28 mouse cellular contexts compared by ENCODE assay signal in genomic region chr5:35916666-35917065, GRCm38 (mm10). TPM values are rescaled to one million over a fixed set of nuclear protein-coding genes. Genes with fewer than 3 reads are reported as not detected.
DNase-seq lines count a peak whose midpoint lies in the region; ATAC-seq and TF ChIP-seq lines count a peak whose summit lies in the region.
"Had no signal": no experiment of that assay in that cellular context is flagged by ENCODE, and none has a peak within 500 bp of the region (broad histone marks: within the 10 kb centered on the region; RNA-seq: fewer than 3 reads in every experiment).

No protein-coding gene starts in this region.

- no peaks in the 10 kb centered on the region for H3K27me3 ChIP-seq in heart, postnatal 0 days (ENCODE audit: control insufficient read depth, insufficient read depth, low read length)
- no peaks in the 10 kb centered on the region for H3K27me3 ChIP-seq in midbrain, embryonic 13.5 days
- no peaks in the 10 kb centered on the region for H3K27me3 ChIP-seq in midbrain, embryonic 15.5 days (replicated peaks)
- H3K27me3 ChIP-seq in hindbrain, embryonic 13.5 days, result no peaks in the 10 kb centered on the region
- H3K27me3 ChIP-seq: embryonic facial prominence, embryonic 15.5 days; forebrain, embryonic 12.5 days; limb, embryonic 12.5 days; liver, embryonic 15.5 days; Patski had no signal

- H3K27ac ChIP-seq in gastrocnemius, adult 2 months, result 0 out of 2 replicates have a peak overlapping the region, but pooled peaks have one; percentile 16
- peak overlapping the region; percentile 57; the same call in 1 of the 2 replicates for H3K27ac ChIP-seq in heart, postnatal 0 days (ENCODE audit: low read depth)
- H3K27ac ChIP-seq in midbrain, embryonic 13.5 days, result peak overlapping the region; percentile 45
- H3K27ac ChIP-seq in midbrain, embryonic 15.5 days, result no peak overlapping the region
- peak overlapping the region; percentile 93 for H3K27ac ChIP-seq in hindbrain, embryonic 13.5 days
- H3K27ac ChIP-seq: forebrain, embryonic 12.5 days; limb, embryonic 12.5 days; liver, embryonic 15.5 days had no signal

- H3K9me3 ChIP-seq in heart, postnatal 0 days (replicated peaks; ENCODE audit: control insufficient read depth, low read length), result 0 out of 2 replicates have a peak, but pooled peaks cover 2% of the 10 kb centered on the region
- H3K9me3 ChIP-seq in midbrain, embryonic 13.5 days, result no peaks in the 10 kb centered on the region
- no peaks in the 10 kb centered on the region for H3K9me3 ChIP-seq in midbrain, embryonic 15.5 days
- no peaks in the 10 kb centered on the region for H3K9me3 ChIP-seq in hindbrain, embryonic 13.5 days
- H3K9me3 ChIP-seq: embryonic facial prominence, embryonic 10.5 days; embryonic facial prominence, embryonic 15.5 days; forebrain, embryonic 12.5 days; liver, embryonic 15.5 days had no signal

- no peak overlapping the region for H3K9ac ChIP-seq in heart, postnatal 0 days (replicated peaks; ENCODE audit: low read depth, low read length)
- H3K9ac ChIP-seq in midbrain, embryonic 13.5 days (replicated peaks), result no peak overlapping the region
- H3K9ac ChIP-seq in midbrain, embryonic 15.5 days, result no peak overlapping the region
- H3K9ac ChIP-seq in hindbrain, embryonic 13.5 days, result no peak overlapping the region; the same call in 1 of the 2 replicates
- H3K9ac ChIP-seq: embryonic facial prominence, embryonic 15.5 days; forebrain, embryonic 12.5 days; limb, embryonic 12.5 days; liver, embryonic 15.5 days; lung, embryonic 14.5 days had no signal

- peaks cover 13% of the 10 kb centered on the region for H3K36me3 ChIP-seq in heart, postnatal 0 days (replicated peaks; ENCODE audit: control insufficient read depth, insufficient read depth, low read length)
- peaks cover 11% of the 10 kb centered on the region; the same call in 1 of the 2 replicates for H3K36me3 ChIP-seq in midbrain, embryonic 13.5 days
- H3K36me3 ChIP-seq in midbrain, embryonic 15.5 days (replicated peaks), result no peaks in the 10 kb centered on the region
- H3K36me3 ChIP-seq in hindbrain, embryonic 13.5 days, result peaks cover 10% of the 10 kb centered on the region; the same call in 1 of the 2 replicates
- H3K36me3 ChIP-seq: embryonic facial prominence, embryonic 15.5 days; liver, embryonic 15.5 days had no signal

- 54% methylated on average over 5 of the region's 5 CpGs for WGBS in heart, postnatal 0 days
- WGBS in midbrain, embryonic 13.5 days, result 37% methylated on average over 5 of the region's 5 CpGs
- WGBS in midbrain, embryonic 15.5 days, result 37% methylated on average over 5 of the region's 5 CpGs
- WGBS in hindbrain, embryonic 13.5 days, result 35% methylated on average over 5 of the region's 5 CpGs

- no peak for TF ChIP-seq EP300 in heart, postnatal 0 days (IDR thresholded peaks at IDR 0.05; ENCODE audit: low read depth)

- H3K4me2 ChIP-seq in heart, postnatal 0 days (ENCODE audit: low read depth, low read length), result no peak overlapping the region
- H3K4me2 ChIP-seq in midbrain, embryonic 13.5 days (replicated peaks), result no peak overlapping the region
- H3K4me2 ChIP-seq in midbrain, embryonic 15.5 days, result no peak overlapping the region
- H3K4me2 ChIP-seq in hindbrain, embryonic 13.5 days, result no peak overlapping the region
- H3K4me2 ChIP-seq: embryonic facial prominence, embryonic 15.5 days; forebrain, embryonic 12.5 days; limb, embryonic 12.5 days; liver, embryonic 15.5 days; lung, embryonic 14.5 days had no signal

- intact Hi-C loops in gastrocnemius, adult 2 months (cut with DNase I), result no loop called here
- intact Hi-C loops in gastrocnemius, postnatal 36 days (cut with DNase I), result no loop called here

- no peak for DNase-seq in gastrocnemius, adult 2 months
- DNase-seq in gastrocnemius, postnatal 36 days, result no peak
- DNase-seq in heart, postnatal 0 days (ENCODE audit: low spot score), result no peak
- no peak for DNase-seq in heart, adult 18-20 months
- DNase-seq in kidney, postnatal 14 days, result no peak
- DNase-seq: adrenal gland, postnatal 10 days; cerebellum, adult 8-10 months; cerebellum, postnatal 25 days; kidney, adult 11 months; kidney, postnatal 25 days; lung, embryonic 14.5 days; lung, postnatal 14 days; right cerebral cortex, adult 18-20 months; spleen, adult 18-20 months; thymus, postnatal 14 days had no signal

- no peak for TF ChIP-seq CTCF in gastrocnemius, adult 2 months (IDR thresholded peaks at IDR 0.05)
- TF ChIP-seq CTCF in heart, postnatal 0 days (IDR thresholded peaks at IDR 0.05; ENCODE audit: low read depth), result no peak

- no peak for ATAC-seq in heart, postnatal 0 days (ENCODE audit: insufficient read depth, low read depth)
- no peak for ATAC-seq in midbrain, embryonic 13.5 days
- ATAC-seq in midbrain, embryonic 15.5 days (replicated peaks), result no peak
- ATAC-seq in hindbrain, embryonic 13.5 days (ENCODE audit: low FRiP score), result no peak
- ATAC-seq: inflammation-experienced regulatory T-cells, adult 6 months; midbrain, embryonic 16.5 days; Patski had no signal

- H3K4me1 ChIP-seq in heart, postnatal 0 days (ENCODE audit: control insufficient read depth, insufficient read depth), result peaks cover 52% of the 10 kb centered on the region
- peaks cover 77% of the 10 kb centered on the region for H3K4me1 ChIP-seq in midbrain, embryonic 13.5 days (replicated peaks)
- H3K4me1 ChIP-seq in midbrain, embryonic 15.5 days, result peaks cover 57% of the 10 kb centered on the region
- H3K4me1 ChIP-seq in hindbrain, embryonic 13.5 days (replicated peaks), result peaks cover 75% of the 10 kb centered on the region
- H3K4me1 ChIP-seq: liver, embryonic 15.5 days had no signal

- H3K4me3 ChIP-seq in gastrocnemius, adult 2 months, result no peak overlapping the region
- no peak overlapping the region for H3K4me3 ChIP-seq in heart, postnatal 0 days (ENCODE audit: low read depth, low read length)
- no peak overlapping the region for H3K4me3 ChIP-seq in midbrain, embryonic 13.5 days (replicated peaks)
- H3K4me3 ChIP-seq in midbrain, embryonic 15.5 days, result no peak overlapping the region
- H3K4me3 ChIP-seq in hindbrain, embryonic 13.5 days, result no peak overlapping the region
- H3K4me3 ChIP-seq: embryonic facial prominence, embryonic 10.5 days; embryonic facial prominence, embryonic 15.5 days; forebrain, embryonic 12.5 days; layer of hippocampus, adult 2 months; left cerebral cortex, adult 2 months; limb, embryonic 12.5 days; liver, embryonic 15.5 days had no signal

RNA-seq across cellular contexts. Expression of gene Afap1, which starts 23.5 kb away (rescaled TPM):
- total RNA-seq in gastrocnemius, adult 2 months (2021), result 1 to 10 TPM; 7.4 to 8.3 TPM
- 1 to 10 TPM; 6.3 to 6.9 TPM for total RNA-seq in gastrocnemius, postnatal 36 days (2021)
- total RNA-seq in heart, postnatal 0 days (2014; rRNA removed; ENCODE audit: low replicate concordance), result 25.9 and 30.3 TPM in 2 replicates
- 13.6 and 14.9 TPM in 2 replicates for polyA plus RNA-seq in heart, postnatal 0 days (2015; fragmentation: Nextera tagmentation; extraction: Ambion mirVana)
- total RNA-seq in heart, adult 18-20 months (2021), result 10 to 100 TPM; 16.9 to 19.2 TPM
- polyA plus RNA-seq in midbrain, embryonic 13.5 days (2015; fragmentation: Nextera tagmentation; extraction: Ambion mirVana), result 68.7 and 73.0 TPM in 2 replicates
- 71.1 and 76.9 TPM in 2 replicates for polyA plus RNA-seq in midbrain, embryonic 15.5 days (2015; fragmentation: Nextera tagmentation; extraction: Ambion mirVana)
- polyA plus RNA-seq in hindbrain, embryonic 13.5 days (2015; fragmentation: Nextera tagmentation; extraction: Ambion mirVana), result 82.8 and 86.5 TPM in 2 replicates
